ENCODE assay signal across 8 mouse cellular contexts in genomic region chr6:55451771-55452371, GRCm38 (mm10). TPM values are rescaled to one million over a fixed set of nuclear protein-coding genes. Genes with fewer than 3 reads are reported as not detected.
DNase-seq lines count a peak whose midpoint lies in the region; ATAC-seq and TF ChIP-seq lines count a peak whose summit lies in the region.

Adcyap1r1 (plus strand) TSS chr6:55451978.

- peak within 1 kb of the TSS; percentile 94 for H3K4me2 ChIP-seq in intestine, embryonic 15.5 days (replicated peaks)

- peak within 1 kb of the TSS; percentile 52 for H3K9ac ChIP-seq in intestine, embryonic 15.5 days
- H3K9ac ChIP-seq in liver, adult 2 months (ENCODE audit: low read depth, low read length), result peak within 1 kb of the TSS; percentile 51

- peak; percentile 66 for ATAC-seq in frontal cortex, adult (ENCODE audit: low TSS enrichment)
- ATAC-seq in intestine, embryonic 15.5 days, result peak; percentile 91
- no peak for ATAC-seq in erythroblast, adult 5-6 weeks (replicated peaks; ENCODE audit: low FRiP score, poor library complexity, severe bottlenecking)

- no peaks in the 10 kb centered on the region for H3K36me3 ChIP-seq in kidney, adult 2 months (ENCODE audit: control insufficient read depth, insufficient read depth, low read length)
- H3K36me3 ChIP-seq in intestine, embryonic 15.5 days, result no peaks in the 10 kb centered on the region
- no peaks in the 10 kb centered on the region for H3K36me3 ChIP-seq in liver, adult 2 months (ENCODE audit: control insufficient read depth, insufficient read depth, low read length)

- peak within 1 kb of the TSS; percentile 37; the same call in 1 of the 2 replicates for H3K4me3 ChIP-seq in kidney, adult 2 months (ENCODE audit: insufficient read depth, low read depth, low read length)
- peak within 1 kb of the TSS; percentile 53 for H3K4me3 ChIP-seq in intestine, embryonic 15.5 days (replicated peaks)
- H3K4me3 ChIP-seq in liver, adult 2 months (ENCODE audit: insufficient read depth, low read depth, low read length), result peak within 1 kb of the TSS; percentile 55; the same call in 1 of the 2 replicates

- TF ChIP-seq POLR2A in kidney, adult 2 months (IDR thresholded peaks at IDR 0.05; ENCODE audit: low read depth, low read length), result no peak
- TF ChIP-seq POLR2A in liver, adult 2 months (IDR thresholded peaks at IDR 0.05; ENCODE audit: extremely low read depth, insufficient read depth, low read length), result no peak

- peak; percentile 6 for DNase-seq in kidney, adult 2 months
- no peak for DNase-seq in kidney, adult 9 months
- peak; percentile 76 for DNase-seq in cerebellum, adult 9-10 months
- no peak for DNase-seq in liver, adult 2 months (ENCODE audit: extremely low read depth, low read depth, low spot score)
- DNase-seq in right cerebral cortex, postnatal 10 days (ENCODE audit: low spot score in 2 of 2), result peak; percentile 89 to 90

- no peaks in the 10 kb centered on the region for H3K27me3 ChIP-seq in kidney, adult 2 months (replicated peaks; ENCODE audit: control insufficient read depth, insufficient read depth, low read length)
- H3K27me3 ChIP-seq in intestine, embryonic 15.5 days (replicated peaks), result peaks cover 43% of the 10 kb centered on the region
- H3K27me3 ChIP-seq in liver, adult 2 months (ENCODE audit: control insufficient read depth, insufficient read depth, low read length), result peaks cover 3% of the 10 kb centered on the region; the same call in 1 of the 2 replicates

- TF ChIP-seq CTCF in kidney, adult 2 months (conservative IDR thresholded peaks at IDR 0.05; ENCODE audit: insufficient read depth, insufficient read length, low read depth, low read length), result no peak
- no peak for TF ChIP-seq CTCF in liver, adult 2 months (IDR thresholded peaks at IDR 0.05; ENCODE audit: low read depth, low read length)

- H3K4me1 ChIP-seq in kidney, adult 2 months (ENCODE audit: control insufficient read depth, insufficient read depth, low read length), result no peaks in the 10 kb centered on the region
- peaks cover 20% of the 10 kb centered on the region; the same call in 1 of the 2 replicates for H3K4me1 ChIP-seq in intestine, embryonic 15.5 days (replicated peaks)
- no peaks in the 10 kb centered on the region for H3K4me1 ChIP-seq in liver, adult 2 months (ENCODE audit: control insufficient read depth, insufficient read depth, low read length)

- WGBS in kidney, adult 2 months, result under 1% methylated on average over 58 of the region's 58 CpGs
- WGBS in intestine, embryonic 15.5 days, result 1% methylated on average over 58 of the region's 58 CpGs
- 2% methylated on average over 57 of the region's 58 CpGs for WGBS in liver, adult 2 months

- H3K27ac ChIP-seq in kidney, adult 2 months (ENCODE audit: insufficient read depth, low read depth, low read length), result no peak within 1 kb of the TSS
- H3K27ac ChIP-seq in intestine, embryonic 15.5 days, result peak within 1 kb of the TSS; percentile 58
- H3K27ac ChIP-seq in liver, adult 2 months (replicated peaks; ENCODE audit: insufficient read depth, low read depth, low read length), result no peak within 1 kb of the TSS

- no peaks in the 10 kb centered on the region for H3K9me3 ChIP-seq in intestine, embryonic 15.5 days

- no peaks in the 10 kb centered on the region for H3K79me2 ChIP-seq in liver, adult 2 months (ENCODE audit: control insufficient read depth, insufficient read depth, low read length)

RNA-seq across cellular contexts. Expression of gene Adcyap1r1, which starts in this region (rescaled TPM):
- polyA plus RNA-seq in kidney, adult 2 months (2012; rRNA removed), result 1.8 and 2.2 TPM in 2 replicates
- polyA plus RNA-seq in intestine, embryonic 15.5 days (2015; fragmentation: Nextera tagmentation; extraction: Ambion mirVana), result 5.2 and 5.4 TPM in 2 replicates
- total RNA-seq in liver, adult 2 months (2014; rRNA removed), result 0.74 and 2.3 TPM in 2 replicates
- 0.75 and 0.78 TPM in 2 replicates for polyA plus RNA-seq in liver, adult 2 months (2012; rRNA removed)
- total RNA-seq in erythroblast, adult 5-6 weeks (2015; ENCODE audit: low replicate concordance), result 0.19 TPM in 1 of 2 replicates, not detected in the other
- total RNA-seq in erythroblast, adult 5-6 weeks (2017; ENCODE audit: low replicate concordance), result 0.09 TPM in 1 of 2 replicates, not detected in the other

Comparison
In these comparisons a context has a peak if more than half of its experiments do, and no peak if none do; other contexts are left out.
1. DNase-seq: peak in kidney, adult 2 months (single experiment), cerebellum, adult 9-10 months (single experiment) and right cerebral cortex, postnatal 10 days (2 of 2); none in kidney, adult 9 months (single experiment) and liver, adult 2 months (single experiment).
2. Peak in every context shown above with its lines, with median percentiles within 50 percentile points of each other: H3K4me3 ChIP-seq.